ENCODE assay signal across 14 mouse cellular contexts in the genomic region with DNA sequence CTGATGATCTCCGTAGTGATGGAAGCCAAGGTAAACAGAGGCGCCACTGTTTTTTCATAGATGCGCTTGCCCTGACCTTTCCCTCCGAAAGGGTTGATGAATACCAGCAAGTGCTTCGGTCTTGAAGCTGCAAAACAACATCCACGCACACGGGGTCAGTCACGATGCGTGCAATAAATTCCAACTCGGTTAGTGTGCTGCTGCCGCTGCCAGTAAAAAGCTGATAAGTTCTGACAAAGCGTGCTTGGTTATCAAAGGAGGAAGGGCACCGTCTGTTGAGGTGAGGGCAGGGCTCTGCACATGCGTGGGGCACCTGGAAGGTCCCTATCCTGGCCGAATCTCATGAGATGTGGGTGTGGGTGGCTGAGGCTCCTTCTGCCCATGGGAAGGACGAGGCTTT. TPM values are rescaled to one million over a fixed set of nuclear protein-coding genes. Genes with fewer than 3 reads are reported as not detected.
DNase-seq lines count a peak whose midpoint lies in the region; ATAC-seq and TF ChIP-seq lines count a peak whose summit lies in the region.
"Had no signal": no experiment of that assay in that cellular context is flagged by ENCODE, and none has a peak within 500 bp of the region (broad histone marks: within the 10 kb centered on the region; RNA-seq: fewer than 3 reads in every experiment).

No protein-coding gene starts in this region.

- H3K36me3 ChIP-seq in MEL (ENCODE audit: control insufficient read depth in 1 of 2, insufficient read depth in 2 of 2, low read length in 2 of 2): peaks cover 0 to 13% of the 10 kb centered on the region in 2 experiments; a peak in 2 of 4 replicates
- H3K36me3 ChIP-seq in intestine, postnatal 0 days (ENCODE audit: control insufficient read depth, insufficient read depth): peaks cover 16% of the 10 kb centered on the region; the same call in 1 of the 2 replicates
- H3K36me3 ChIP-seq in midbrain, embryonic 11.5 days (ENCODE audit: control insufficient read depth, insufficient read depth, low read length): peaks cover 3% of the 10 kb centered on the region; the same call in 1 of the 2 replicates

- TF ChIP-seq EP300 in MEL (IDR thresholded peaks at IDR 0.05; ENCODE audit: low read depth in 1 of 2, low read length in 2 of 2): no peak; a peak in 1 of 4 replicates

- H3K4me1 ChIP-seq in MEL (ENCODE audit: control insufficient read depth in 1 of 2, insufficient read depth in 2 of 2, low read length in 2 of 2): peaks cover 3 to 14% of the 10 kb centered on the region in 2 experiments
- H3K4me1 ChIP-seq in intestine, postnatal 0 days (replicated peaks; ENCODE audit: control insufficient read depth, insufficient read depth, low read length): no peaks in the 10 kb centered on the region
- H3K4me1 ChIP-seq in midbrain, embryonic 11.5 days (ENCODE audit: control insufficient read depth, insufficient read depth, low read length): no peaks in the 10 kb centered on the region
- H3K4me1 ChIP-seq: embryonic facial prominence, embryonic 15.5 days; forebrain, embryonic 12.5 days; limb, embryonic 13.5 days; midbrain, embryonic 12.5 days had no signal

- DNase-seq in adrenal gland, postnatal 25 days: peak; percentile 26
- no peak for DNase-seq in adrenal gland, adult 8-10 months
- peak; percentile 10 for DNase-seq in kidney, postnatal 10 days
- no peak for DNase-seq in kidney, postnatal 14 days
- DNase-seq in MEL (ENCODE audit: low read depth, low spot score): peak; percentile 58
- no peak for DNase-seq in midbrain, embryonic 11.5 days (ENCODE audit: low spot score, missing footprints)
- DNase-seq: cerebellum, adult 18-20 months; lung, postnatal 10 days had no signal

- H3K9me3 ChIP-seq in MEL (replicated peaks; ENCODE audit: insufficient read depth, low read length): no peaks in the 10 kb centered on the region
- H3K9me3 ChIP-seq in intestine, postnatal 0 days (ENCODE audit: control insufficient read depth): no peaks in the 10 kb centered on the region
- H3K9me3 ChIP-seq in midbrain, embryonic 11.5 days (ENCODE audit: control insufficient read depth, low read length): no peaks in the 10 kb centered on the region
- H3K9me3 ChIP-seq: embryonic facial prominence, embryonic 15.5 days; forebrain, embryonic 12.5 days; limb, embryonic 13.5 days; midbrain, embryonic 12.5 days had no signal

- no peak overlapping the region for H3K9ac ChIP-seq in MEL (ENCODE audit: control insufficient read depth, low read depth, low read length, poor library complexity, severe bottlenecking)
- H3K9ac ChIP-seq in intestine, postnatal 0 days (ENCODE audit: low read depth, low read length): no peak overlapping the region
- no peak overlapping the region for H3K9ac ChIP-seq in midbrain, embryonic 11.5 days (ENCODE audit: low read length)
- H3K9ac ChIP-seq: embryonic facial prominence, embryonic 15.5 days; forebrain, embryonic 12.5 days; limb, embryonic 13.5 days; midbrain, embryonic 12.5 days had no signal

- TF ChIP-seq RAD21 in MEL (IDR thresholded peaks at IDR 0.05; ENCODE audit: low read depth, low read length): peak; percentile 53

- ATAC-seq in intestine, postnatal 0 days: peak; percentile 60
- ATAC-seq in activated CD4-positive, CD25-positive, alpha-beta regulatory T cell, adult 4 months: no peak
- no peak for ATAC-seq in midbrain, embryonic 11.5 days (ENCODE audit: low FRiP score)

- no peak for TF ChIP-seq POLR2A in MEL (IDR thresholded peaks at IDR 0.05; ENCODE audit: control insufficient read depth in 1 of 2, insufficient read depth in 1 of 2, low read depth in 1 of 2, low read length in 2 of 2, poor library complexity in 1 of 2)

- no peak overlapping the region for H3K27ac ChIP-seq in MEL (ENCODE audit: control insufficient read depth, low read depth, low read length)
- no peak overlapping the region for H3K27ac ChIP-seq in intestine, postnatal 0 days (ENCODE audit: low read depth, low read length)
- H3K27ac ChIP-seq in midbrain, embryonic 11.5 days (ENCODE audit: low read depth, low read length): no peak overlapping the region
- H3K27ac ChIP-seq: embryonic facial prominence, embryonic 15.5 days; forebrain, embryonic 12.5 days; limb, embryonic 13.5 days; midbrain, embryonic 12.5 days had no signal

- H3K79me2 ChIP-seq in MEL (ENCODE audit: control insufficient read depth, insufficient read depth, low read length, poor library complexity): no peaks in the 10 kb centered on the region

- no peak overlapping the region for H3K4me3 ChIP-seq in MEL (ENCODE audit: control insufficient read depth in 1 of 2, insufficient read depth in 1 of 2, low read depth in 2 of 2, low read length in 2 of 2)
- H3K4me3 ChIP-seq in intestine, postnatal 0 days (ENCODE audit: low read depth, low read length): no peak overlapping the region
- no peak overlapping the region for H3K4me3 ChIP-seq in midbrain, embryonic 11.5 days (ENCODE audit: low read depth, low read length)
- H3K4me3 ChIP-seq: embryonic facial prominence, embryonic 15.5 days; forebrain, embryonic 12.5 days; limb, embryonic 13.5 days; midbrain, embryonic 12.5 days had no signal

- no peaks in the 10 kb centered on the region for H3K27me3 ChIP-seq in MEL (ENCODE audit: control insufficient read depth in 1 of 2, insufficient read depth in 2 of 2, low read length in 2 of 2)
- H3K27me3 ChIP-seq in intestine, postnatal 0 days (replicated peaks; ENCODE audit: control insufficient read depth, insufficient read depth, low read length): no peaks in the 10 kb centered on the region
- H3K27me3 ChIP-seq in midbrain, embryonic 11.5 days (ENCODE audit: control insufficient read depth, insufficient read depth, low read length): no peaks in the 10 kb centered on the region
- H3K27me3 ChIP-seq: embryonic facial prominence, embryonic 15.5 days; forebrain, embryonic 12.5 days; limb, embryonic 13.5 days; midbrain, embryonic 12.5 days had no signal

- peak in 1 of 3 experiments; percentile 52; a peak in 2 of 6 replicates for TF ChIP-seq CTCF in MEL (IDR thresholded peaks at IDR 0.05 in 2 of 3, conservative IDR thresholded peaks at IDR 0.05 in 1 of 3; ENCODE audit: control insufficient read depth in 1 of 3, insufficient read depth in 1 of 3, low read depth in 2 of 3, low read length in 3 of 3, poor library complexity in 1 of 3, severe bottlenecking in 1 of 3)
- peak; percentile 86 for TF ChIP-seq CTCF in intestine, postnatal 0 days (IDR thresholded peaks at IDR 0.05; ENCODE audit: low read depth)

- no peak overlapping the region for H3K4me2 ChIP-seq in intestine, postnatal 0 days (replicated peaks; ENCODE audit: low read depth)
- H3K4me2 ChIP-seq in midbrain, embryonic 11.5 days: no peak overlapping the region
- H3K4me2 ChIP-seq: embryonic facial prominence, embryonic 15.5 days; forebrain, embryonic 12.5 days; limb, embryonic 13.5 days; midbrain, embryonic 12.5 days had no signal

- 28% methylated on average over 16 of the region's 16 CpGs for WGBS in intestine, postnatal 0 days
- WGBS in midbrain, embryonic 11.5 days: 90% methylated on average over 16 of the region's 16 CpGs

TF ChIP-seq in MEL, 35 proteins besides CTCF, POLR2A, EP300 and RAD21:
- TF ChIP-seq NRF1 (IDR thresholded peaks at IDR 0.05; ENCODE audit: insufficient read depth, low read depth, low read length, poor library complexity, severe bottlenecking): peak; percentile 75
- TF ChIP-seq GATA1 (IDR thresholded peaks at IDR 0.05; ENCODE audit: low read depth, low read length): peak; percentile 36
- TF ChIP-seq SMC3 (IDR thresholded peaks at IDR 0.05; ENCODE audit: low read depth, low read length): peak; percentile 46
- TF ChIP-seq MEF2A (IDR thresholded peaks at IDR 0.05; ENCODE audit: extremely low read depth, insufficient replicate concordance, low read depth, low read length, poor library complexity, severe bottlenecking): no peak
- TF ChIP-seq MAZ (IDR thresholded peaks at IDR 0.05; ENCODE audit: low read depth, low read length): no peak
- TF ChIP-seq BHLHE40 (IDR thresholded peaks at IDR 0.05; ENCODE audit: borderline replicate concordance, low read depth, low read length): peak; percentile 23; the same call in 1 of the 2 replicates
- TF ChIP-seq POLR2AphosphoS5 (IDR thresholded peaks at IDR 0.05; ENCODE audit: borderline replicate concordance, low read depth, low read length): no peak
- no peak for TF ChIP-seq CHD2 (IDR thresholded peaks at IDR 0.05; ENCODE audit: low read length)

RNA-seq across cellular contexts. Expression of a gene that starts 26.8 kb away (rescaled TPM):
- total RNA-seq in adrenal gland, postnatal 25 days (2021): 26.4 and 29.6 TPM in 2 replicates
- total RNA-seq in adrenal gland, adult 8-10 months (2022): 10 to 100 TPM; 33.3 to 53.8 (median 43.4) TPM
- 3.8 and 4.1 TPM in 2 replicates for total RNA-seq in MEL (2012; rRNA removed)
- polyA plus RNA-seq in MEL (2012; ENCODE audit: insufficient read depth in 1 of 2, insufficient read length in 2 of 2, low read depth in 1 of 2, low replicate concordance in 2 of 2, missing spikeins in 1 of 2): 1 to 10 TPM in 1 of 2 experiments, not detected in 1; 9.5 TPM
- 4.1 and 4.2 TPM in 2 replicates for polyA plus RNA-seq in intestine, postnatal 0 days (2015; fragmentation: Nextera tagmentation; extraction: Ambion mirVana)
- polyA plus RNA-seq in activated CD4-positive, CD25-positive, alpha-beta regulatory T cell, adult 4 months (2017; shearing (Covaris generic)): 1 to 10 TPM; 5.1 to 5.7 TPM
- polyA plus RNA-seq in midbrain, embryonic 11.5 days (2014; fragmentation: Nextera tagmentation; extraction: Ambion mirVana): 17.3 and 19.9 TPM in 2 replicates

RNA-seq across cellular contexts. Expression of a gene that starts 55.2 kb away (rescaled TPM):
- total RNA-seq in adrenal gland, postnatal 25 days (2021): 24.7 and 33.8 TPM in 2 replicates
- 10 to 100 TPM; 36.6 to 49.1 (median 43.4) TPM for total RNA-seq in adrenal gland, adult 8-10 months (2022)
- 15.1 and 15.9 TPM in 2 replicates for total RNA-seq in MEL (2012; rRNA removed)
- polyA plus RNA-seq in MEL (2012; ENCODE audit: insufficient read depth in 1 of 2, insufficient read length in 2 of 2, low read depth in 1 of 2, low replicate concordance in 2 of 2, missing spikeins in 1 of 2): 10 to 100 TPM in 1 of 2 experiments, not detected in 1; 21.1 TPM
- polyA plus RNA-seq in intestine, postnatal 0 days (2015; fragmentation: Nextera tagmentation; extraction: Ambion mirVana): 15.3 and 16.7 TPM in 2 replicates
- polyA plus RNA-seq in activated CD4-positive, CD25-positive, alpha-beta regulatory T cell, adult 4 months (2017; shearing (Covaris generic)): 10 to 100 TPM; 10.6 to 13.1 TPM
- 6.7 and 8.1 TPM in 2 replicates for polyA plus RNA-seq in midbrain, embryonic 11.5 days (2014; fragmentation: Nextera tagmentation; extraction: Ambion mirVana)

Comparison
In these comparisons a context has a peak if more than half of its experiments do, and no peak if none do; other contexts are left out.
1. DNase-seq: peak in adrenal gland, postnatal 25 days (single experiment), kidney, postnatal 10 days (single experiment) and MEL (single experiment); none in adrenal gland, adult 8-10 months (single experiment), kidney, postnatal 14 days (single experiment) and midbrain, embryonic 11.5 days (single experiment).